Mouse (Mus musculus): ENCODE results near the gene Traf4. TPM values are rescaled to one million over a fixed set of nuclear protein-coding genes. Genes with fewer than 3 reads are reported as not detected.

Traf4 gene
- polyA plus RNA-seq, 1 experiment from 2014 or later, result 79.2 TPM

- peaks cover 21% of the 10 kb centered on the region; the same call in 1 of the 2 replicates for H3K4me1 ChIP-seq (ENCODE audit: control insufficient read depth, insufficient read depth, low read length)
- 19% methylated on average over 2 of the region's 2 CpGs for WGBS
- H3K36me3 ChIP-seq (ENCODE audit: control insufficient read depth, insufficient read depth, low read length), result no peaks in the 10 kb centered on the region
- H3K9ac ChIP-seq (ENCODE audit: low read length), result no peak overlapping the region
- DNase-seq (ENCODE audit: low spot score), result peak; percentile 86
- no peaks in the 10 kb centered on the region for H3K9me3 ChIP-seq (replicated peaks; ENCODE audit: control insufficient read depth, low read length)
- ATAC-seq, result no peak
- 0 out of 2 replicates have a peak overlapping the region, but pooled peaks have one; percentile 33 for H3K27ac ChIP-seq (ENCODE audit: low read depth, low read length)
- H3K4me2 ChIP-seq (ENCODE audit: low read length), result 0 out of 2 replicates have a peak overlapping the region, but pooled peaks have one; percentile 71
- H3K27me3 ChIP-seq (replicated peaks; ENCODE audit: control insufficient read depth, insufficient read depth, low read length), result no peaks in the 10 kb centered on the region
- H3K4me3 ChIP-seq (ENCODE audit: low read depth, low read length), result no peak overlapping the region
These were observed 51.8 kb downstream of the Traf4 start for GRCm38 (mm10) chr11:78113616-78114015.

Small RNA genes lying within 50 kb of the gene (microRNA-seq; reads per million reads assigned to microRNA genes)
- not detected for gene Mir7653

Other genes starting within 250 kb of the Traf4 start
- gene Sez6, start 234.8 kb downstream of the Traf4 start, polyA plus RNA-seq (2014; fragmentation: Nextera tagmentation; extraction: Ambion mirVana), result 140 and 175 TPM in 2 replicates
- 16.5 and 17.0 TPM in 2 replicates for gene Phf12, start 182.8 kb downstream of the Traf4 start, polyA plus RNA-seq (2014; fragmentation: Nextera tagmentation; extraction: Ambion mirVana)
- gene Dhrs13, start 133.3 kb downstream of the Traf4 start, polyA plus RNA-seq (2014; fragmentation: Nextera tagmentation; extraction: Ambion mirVana), result 36.6 and 38.8 TPM in 2 replicates
- 56.2 and 64.6 TPM in 2 replicates for gene Flot2, start 127.7 kb downstream of the Traf4 start, polyA plus RNA-seq (2014; fragmentation: Nextera tagmentation; extraction: Ambion mirVana)
- gene Eral1, start 85.2 kb downstream of the Traf4 start, polyA plus RNA-seq (2014; fragmentation: Nextera tagmentation; extraction: Ambion mirVana), result 36.8 and 40.2 TPM in 2 replicates
- gene Fam222b, start 70.9 kb downstream of the Traf4 start, polyA plus RNA-seq (2014; fragmentation: Nextera tagmentation; extraction: Ambion mirVana), result 22.3 and 23.9 TPM in 2 replicates
- gene Nek8, start 11.1 kb upstream of the Traf4 start, polyA plus RNA-seq (2014; fragmentation: Nextera tagmentation; extraction: Ambion mirVana), result 4.6 and 5.5 TPM in 2 replicates
- gene Tlcd1, start 11.1 kb upstream of the Traf4 start, polyA plus RNA-seq (2014; fragmentation: Nextera tagmentation; extraction: Ambion mirVana), result 4.4 and 4.5 TPM in 2 replicates
- gene Rpl23a, start 18.0 kb upstream of the Traf4 start, polyA plus RNA-seq (2014; fragmentation: Nextera tagmentation; extraction: Ambion mirVana), result 1,011 and 1,206 TPM in 2 replicates
- gene Rab34, start 22.8 kb upstream of the Traf4 start, polyA plus RNA-seq (2014; fragmentation: Nextera tagmentation; extraction: Ambion mirVana), result 48.1 and 48.2 TPM in 2 replicates
- 0.55 and 0.73 TPM in 2 replicates for gene Proca1, start 27.8 kb upstream of the Traf4 start, polyA plus RNA-seq (2014; fragmentation: Nextera tagmentation; extraction: Ambion mirVana)
- 82.4 and 90.2 TPM in 2 replicates for gene Sdf2, start 80.2 kb upstream of the Traf4 start, polyA plus RNA-seq (2014; fragmentation: Nextera tagmentation; extraction: Ambion mirVana)
- 17.7 and 21.7 TPM in 2 replicates for gene Supt6, start 80.4 kb upstream of the Traf4 start, polyA plus RNA-seq (2014; fragmentation: Nextera tagmentation; extraction: Ambion mirVana)
- 49.4 and 56.0 TPM in 2 replicates for gene 2610507B11Rik, start 96.2 kb upstream of the Traf4 start, polyA plus RNA-seq (2014; fragmentation: Nextera tagmentation; extraction: Ambion mirVana)
- gene BC030499, start 125.3 kb upstream of the Traf4 start, polyA plus RNA-seq (2014; fragmentation: Nextera tagmentation; extraction: Ambion mirVana), result 0.19 and 0.43 TPM in 2 replicates
- gene Spag5, start 135.9 kb upstream of the Traf4 start, polyA plus RNA-seq (2014; fragmentation: Nextera tagmentation; extraction: Ambion mirVana), result 21.5 and 25.4 TPM in 2 replicates
- gene Aldoc, start 157.4 kb upstream of the Traf4 start, polyA plus RNA-seq (2014; fragmentation: Nextera tagmentation; extraction: Ambion mirVana), result 161 and 167 TPM in 2 replicates
- 46.8 and 51.0 TPM in 2 replicates for gene Pigs, start 162.8 kb upstream of the Traf4 start, polyA plus RNA-seq (2014; fragmentation: Nextera tagmentation; extraction: Ambion mirVana)
- gene Unc119, start 177.9 kb upstream of the Traf4 start, polyA plus RNA-seq (2014; fragmentation: Nextera tagmentation; extraction: Ambion mirVana), result 72.5 and 73.8 TPM in 2 replicates
- gene Foxn1, start 221.0 kb upstream of the Traf4 start, polyA plus RNA-seq (2014; fragmentation: Nextera tagmentation; extraction: Ambion mirVana), result not detected in 2 replicates